Mouse (Mus musculus) cerebellum, adult 2 months (tissue): ENCODE data around the gene Pcgf2. TPM values are rescaled to one million over a fixed set of nuclear protein-coding genes. Genes with fewer than 3 reads are reported as not detected.
A peak's percentile ranks its signal among the peaks of the same experiment; 100 is the strongest.
"Not testable (repeated sequence)": the region's sequence is repeated elsewhere in the genome, so short reads cannot be mapped to it uniquely, and the experiment has no call there.

Experiments
- DNase-seq, 2 experiments: peaks; one replicate each; pipeline ENCODE4 v3.0.0; 2021
- H3K27ac ChIP-seq: fragments of 200-500 bp; 2 replicates; pipeline ENCODE4 v1.5.1; 2012; ENCODE audit warnings: low read length, control low read depth, inconsistent platforms; ENCODE audit not compliant: insufficient read depth
- H3K27me3 ChIP-seq: fragments of 200-500 bp; 2 replicates; pipeline ENCODE4 v1.6.1; 2012; ENCODE audit warnings: inconsistent platforms, mild to moderate bottlenecking, low read length, moderate library complexity; ENCODE audit not compliant: control insufficient read depth, insufficient read depth
- H3K4me1 ChIP-seq: fragments of 200-500 bp; 2 replicates; pipeline ENCODE4 v1.6.1; 2011; ENCODE audit warnings: low read length; ENCODE audit not compliant: control insufficient read depth, insufficient read depth
- H3K4me3 ChIP-seq: fragments of 200-500 bp; replicated peaks from 2 replicates; pipeline ENCODE3; 2011; ENCODE audit warnings: mild to moderate bottlenecking, low read depth, low read length, control low read depth; ENCODE audit not compliant: insufficient read depth
- CTCF ChIP-seq: fragments of 200-500 bp; IDR thresholded peaks from 2 replicates; pipeline ENCODE4 v1.5.1; 2011; ENCODE audit warnings: low read depth, mild to moderate bottlenecking, control low read depth, low read length, moderate library complexity, borderline replicate concordance; ENCODE audit not compliant: insufficient read depth
- POLR2A ChIP-seq: fragments of 200-500 bp; IDR thresholded peaks from 2 replicates; pipeline ENCODE4 v1.6.1; 2011; ENCODE audit warnings: low read length, control low read depth, borderline replicate concordance; ENCODE audit not compliant: insufficient read depth
- WGBS: fragments of 180-500 bp; shearing (Covaris S2); methylation state at CpG from one replicate; pipeline ENCODE4 v1.1.7; 2018; 5-methylcytosine and 5-hydroxymethylcytosine counted together
- polyA plus RNA-seq: library from polyadenylated mRNA; depleted of rRNA; stranded (reverse); fragments of >200 nt; gene quantifications from 2 replicates; pipeline ENCODE4 v1.2.3, GENCODE M21; 2012

Pcgf2 gene
- polyA plus RNA-seq, 1 experiment: 54.3 TPM

- TF ChIP-seq CTCF: no peak
- no peak for TF ChIP-seq POLR2A
- Histone ChIP-seq H3K4me1 (peaks cover 20% of the 10 kb centered on the region), H3K27me3 (no peaks in the 10 kb centered on the region), H3K4me3 (peak overlapping the region; percentile 74), H3K27ac (no peak overlapping the region)
- DNase-seq: peak in 1 of 2 experiments; percentile 14
- 45% methylated on average over 9 of the region's 9 CpGs for WGBS
These were observed 42.3 kb upstream of the Pcgf2 start for GRCm38 (mm10) chr11:97742591-97742990.

- DNase-seq: no peak
- TF ChIP-seq POLR2A (no peak), CTCF (no peak)
- no peaks in the 10 kb centered on the region for H3K27me3 ChIP-seq
- H3K4me3 ChIP-seq: no peak overlapping the region
- peaks cover 20% of the 10 kb centered on the region for H3K4me1 ChIP-seq
- 56% methylated on average over 5 of the region's 5 CpGs for WGBS
- no peak overlapping the region for H3K27ac ChIP-seq
These were observed 41.9 kb upstream of the Pcgf2 start for GRCm38 (mm10) chr11:97742157-97742556.

DNA sequence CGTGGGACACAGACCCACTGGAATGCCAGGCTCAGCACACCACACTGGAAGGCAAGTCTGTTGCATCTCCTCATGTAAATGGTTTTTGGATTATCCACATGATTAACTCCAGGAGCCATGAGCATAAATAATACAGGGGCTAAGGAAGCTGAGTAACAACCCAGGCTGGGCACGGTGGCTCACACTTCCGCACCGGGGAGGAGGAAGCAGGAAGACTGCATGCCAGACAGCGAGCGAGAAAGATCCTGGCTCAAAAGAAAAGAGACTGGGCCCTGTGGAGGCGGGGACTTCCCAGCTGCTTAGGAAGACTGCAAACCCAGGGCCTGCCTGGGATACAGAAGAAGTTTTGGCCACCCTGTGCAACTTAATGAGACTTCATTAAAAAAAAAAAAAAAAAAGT, 39.9 kb upstream of the Pcgf2 start:
- no peak for DNase-seq
- WGBS: 29% methylated on average over 7 of the region's 7 CpGs
- H3K27ac ChIP-seq: no peak overlapping the region
- H3K4me3 ChIP-seq: no peak overlapping the region
- TF ChIP-seq POLR2A: no peak
- TF ChIP-seq CTCF: no peak
- H3K27me3 ChIP-seq: no peaks in the 10 kb centered on the region
- H3K4me1 ChIP-seq: peaks cover 20% of the 10 kb centered on the region

- Histone ChIP-seq H3K27ac (no peak overlapping the region), H3K4me3 (no peak overlapping the region), H3K4me1 (peaks cover 20% of the 10 kb centered on the region), H3K27me3 (no peaks in the 10 kb centered on the region)
- TF ChIP-seq CTCF (no peak; the same call in 1 of the 2 replicates), POLR2A (no peak)
- WGBS: 90% methylated on average over 3 of the region's 3 CpGs
- no peak for DNase-seq
These were observed 38.9 kb upstream of the Pcgf2 start for GRCm38 (mm10) chr11:97739155-97739554.

- TF ChIP-seq CTCF (no peak), POLR2A (no peak)
- Histone ChIP-seq H3K27me3 (no peaks in the 10 kb centered on the region), H3K4me3 (no peak overlapping the region), H3K27ac (no peak overlapping the region), H3K4me1 (peaks cover 20% of the 10 kb centered on the region)
- DNase-seq: no peak
- 62% methylated on average over 6 of the region's 6 CpGs for WGBS
These were observed 38.4 kb upstream of the Pcgf2 start for GRCm38 (mm10) chr11:97738703-97739102.

- Histone ChIP-seq H3K27ac (0 out of 2 replicates have a peak overlapping the region, but pooled peaks have one; percentile 12), H3K4me1 (peaks cover 11% of the 10 kb centered on the region; the same call in 1 of the 2 replicates), H3K4me3 (no peak overlapping the region), H3K27me3 (no peaks in the 10 kb centered on the region)
- WGBS: 20% methylated on average over 4 of the region's 4 CpGs
- no peak for TF ChIP-seq CTCF
- no peak for TF ChIP-seq POLR2A
- DNase-seq: no peak
These were observed 37.3 kb upstream of the Pcgf2 start for GRCm38 (mm10) chr11:97737600-97737999.

- WGBS: 88% methylated on average over 5 of the region's 5 CpGs
- Histone ChIP-seq H3K4me1 (peaks cover 4% of the 10 kb centered on the region; the same call in 1 of the 2 replicates), H3K27me3 (no peaks in the 10 kb centered on the region), H3K4me3 (no peak overlapping the region), H3K27ac (no peak overlapping the region)
- TF ChIP-seq POLR2A (no peak), CTCF (no peak)
- no peak for DNase-seq
These were observed 36.3 kb upstream of the Pcgf2 start for GRCm38 (mm10) chr11:97736645-97737044.

DNA sequence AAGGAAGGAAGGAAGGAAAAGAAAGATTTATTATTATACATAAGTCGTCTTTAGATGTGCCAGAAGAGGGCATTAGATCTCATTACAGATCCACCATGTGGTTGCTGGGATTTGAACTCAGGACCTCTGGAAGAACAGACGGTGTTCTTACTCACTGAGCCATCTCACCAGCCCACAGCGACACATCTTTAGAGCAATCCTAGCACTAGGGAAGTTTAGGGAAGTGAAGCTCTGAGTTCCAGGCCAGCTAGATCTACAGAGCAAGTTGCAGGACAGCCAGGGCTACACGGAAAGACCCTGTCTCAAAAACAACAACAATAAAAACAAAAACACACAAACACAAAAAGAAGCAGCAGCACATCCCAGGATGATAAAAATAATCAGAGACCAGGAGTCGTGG, 34.5 kb upstream of the Pcgf2 start:
- not testable (repeated sequence) for H3K4me3 ChIP-seq, DNase-seq, H3K4me1 ChIP-seq, H3K27ac ChIP-seq, H3K27me3 ChIP-seq
- WGBS: 81% methylated on average over 5 of the region's 5 CpGs
